Mouse (Mus musculus) R1 (cell line): ENCODE results near the gene Scd2.
"Not testable (repeated sequence)": the region's sequence is repeated elsewhere in the genome, so short reads cannot be mapped to it uniquely, and the experiment has no call there.

ENCODE experiments used
- DNase-seq: peaks from one replicate; pipeline ENCODE4 v3.0.0-alpha.2; 2018; ENCODE audit warnings: low read depth, low spot score

The Scd2 gene

DNA sequence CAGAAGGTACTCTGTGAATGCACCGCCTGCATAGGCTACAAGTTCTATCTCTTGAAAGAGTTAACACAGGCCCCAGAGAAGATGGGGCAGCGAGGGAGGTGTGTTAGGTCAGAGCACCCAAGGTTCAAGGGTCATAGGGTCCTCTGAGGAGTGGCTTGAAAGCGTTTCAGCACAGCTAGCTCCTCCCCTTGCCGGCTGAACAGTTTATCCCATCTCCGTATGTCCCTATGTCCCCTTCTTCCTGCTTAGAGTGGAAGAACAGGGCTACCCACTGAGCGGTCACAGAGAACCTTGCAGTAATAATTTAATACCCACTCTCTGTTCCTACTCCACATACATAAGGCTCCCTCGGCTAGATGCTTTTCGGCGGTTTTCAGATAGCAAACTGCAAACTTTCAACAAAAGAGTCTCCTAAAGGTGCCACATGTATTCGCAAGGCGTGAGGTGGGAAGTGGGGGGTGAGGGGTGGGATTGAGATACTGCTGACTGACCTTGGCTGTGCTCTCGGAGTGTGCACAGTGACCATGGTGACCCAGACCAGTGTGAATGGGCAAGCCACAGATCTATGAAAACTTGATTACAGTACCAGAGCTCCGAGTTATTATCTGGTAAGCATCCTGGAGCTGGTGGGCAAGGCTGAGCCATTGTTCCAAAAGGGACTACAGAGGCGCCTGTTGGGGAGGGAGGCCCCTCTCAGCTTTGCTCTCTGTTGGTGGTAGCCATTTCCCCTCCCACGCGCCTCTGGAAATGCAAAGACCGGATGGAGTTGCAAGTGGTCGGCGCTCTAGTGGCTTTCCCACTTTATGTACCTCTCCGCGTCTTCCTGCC, at the start of gene Scd2:
Gene Scd2, plus strand, starts transcription at position 734 of the 828 bp plus-strand sequence.
- peak; percentile 72 for DNase-seq

DNA sequence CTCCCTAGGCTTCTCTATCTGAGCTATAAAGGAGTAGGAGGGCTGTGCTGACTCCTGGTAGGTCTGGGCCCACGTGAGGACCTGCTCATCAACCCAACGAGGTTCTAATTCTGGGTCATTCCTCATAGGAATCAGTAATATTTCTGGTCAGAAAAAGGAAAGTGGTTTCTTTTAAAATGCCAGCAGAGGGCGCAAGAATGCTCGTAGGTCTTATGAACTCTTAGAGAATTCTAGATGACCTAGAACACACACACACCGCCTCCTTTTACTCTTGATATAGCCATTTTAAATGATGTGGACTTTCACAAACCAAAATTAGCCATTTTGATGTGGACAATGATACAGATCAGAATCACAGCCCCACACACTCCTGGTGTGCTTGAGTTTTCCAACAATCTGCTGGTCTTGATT, 47.7 kb upstream of the Scd2 start:
- peak; percentile 77 for DNase-seq

DNA sequence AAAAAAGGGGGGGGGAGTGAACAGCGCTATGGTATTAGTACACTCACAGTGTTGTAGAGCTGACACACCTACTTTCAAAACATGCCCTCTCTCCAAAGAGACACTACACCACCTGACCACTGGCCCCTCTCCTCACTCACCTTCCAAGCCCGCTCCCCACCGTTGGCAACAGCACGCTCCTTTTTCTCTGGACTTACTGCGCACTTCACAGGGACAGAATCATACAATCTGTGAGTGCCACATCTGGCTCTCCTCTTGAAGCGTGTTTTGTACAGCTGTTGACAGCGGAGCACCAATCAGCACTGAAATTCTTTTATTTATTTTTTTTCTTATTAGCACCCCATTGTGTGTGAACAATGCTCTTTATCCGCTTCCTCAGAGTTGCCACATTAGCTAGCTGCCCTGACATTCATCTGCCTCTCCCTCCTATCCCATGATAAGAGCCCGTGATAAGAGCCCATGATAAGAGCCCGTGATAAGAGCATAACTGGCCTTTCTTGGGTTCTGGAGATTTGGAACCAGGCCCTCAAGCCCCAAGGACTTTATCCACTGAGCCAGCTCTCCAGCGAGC, 47.0 kb upstream of the Scd2 start:
- DNase-seq = no peak

DNA sequence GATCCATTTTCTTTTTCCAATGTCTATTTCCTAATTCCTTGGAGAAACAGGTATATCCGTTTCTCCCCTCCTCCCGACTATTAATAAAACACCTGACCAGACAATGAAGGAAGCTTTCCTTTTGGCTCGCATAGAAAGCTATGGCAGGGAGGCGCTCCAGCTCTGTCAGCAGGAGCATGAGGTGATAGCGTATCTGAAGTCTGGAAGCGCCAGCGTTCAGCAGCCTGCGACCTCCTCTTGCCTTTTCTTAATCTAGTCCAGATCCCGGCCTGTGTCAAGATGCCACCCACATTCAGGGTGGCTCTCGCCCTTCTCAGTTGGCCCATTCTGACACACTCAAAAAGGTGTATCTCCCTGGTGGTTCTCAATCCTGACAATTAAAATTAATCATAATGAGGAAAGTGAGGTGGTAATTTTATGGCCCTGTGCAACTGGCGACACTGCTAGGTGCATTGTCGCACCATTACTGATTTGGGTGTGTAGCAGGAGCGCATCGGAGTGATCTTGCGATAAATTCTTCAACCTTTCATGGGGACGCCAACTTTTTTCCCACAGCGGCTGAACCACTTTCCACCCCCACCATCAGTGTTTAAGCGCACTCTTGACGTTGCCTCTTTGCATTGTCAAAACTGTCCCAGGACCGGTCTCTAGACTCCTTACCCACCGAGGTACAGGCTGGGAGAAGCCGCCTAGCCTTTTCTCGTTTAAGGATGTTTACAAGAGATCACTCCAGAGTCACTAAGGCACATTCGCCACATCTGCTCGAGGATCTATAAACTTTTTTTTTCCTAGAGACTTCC, 46.0 kb upstream of the Scd2 start:
- no peak for DNase-seq

DNA sequence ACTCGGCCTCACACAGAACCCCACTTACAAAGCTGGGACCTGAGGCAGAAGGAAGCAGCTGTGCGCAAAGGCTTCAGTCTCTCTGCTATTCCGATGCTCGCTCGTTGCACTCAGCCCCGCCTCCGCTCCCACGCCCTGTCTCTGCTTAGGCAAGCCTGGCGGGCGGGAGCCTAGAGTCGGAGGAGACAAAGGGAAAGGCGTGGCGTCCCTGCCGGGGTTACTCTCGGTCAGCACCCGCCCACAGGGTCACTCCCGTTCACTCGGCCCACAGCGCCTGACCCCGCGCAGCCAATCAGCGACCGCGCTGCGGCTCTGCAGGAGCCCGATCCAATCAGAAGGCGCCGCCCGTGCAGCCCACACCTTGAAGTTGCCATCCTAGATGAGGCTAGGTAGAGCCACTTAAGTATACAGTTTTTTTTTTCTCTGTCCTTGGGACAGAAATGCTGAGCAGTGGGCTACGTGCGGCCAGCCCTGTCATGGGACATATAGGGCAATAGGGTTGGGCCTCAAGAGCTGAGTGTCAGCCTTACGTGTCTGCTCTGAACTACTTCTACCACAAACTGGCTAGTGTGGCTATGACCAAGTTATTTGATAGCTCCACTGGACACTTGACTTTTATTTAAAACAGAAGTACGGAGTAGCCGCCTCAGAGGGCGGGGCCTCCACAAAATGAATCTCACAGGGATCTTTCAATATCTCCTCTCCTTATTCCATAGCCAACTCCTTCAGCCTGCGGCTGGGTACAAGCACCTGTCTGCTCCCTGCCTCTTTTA, 45.2 kb upstream of the Scd2 start:
- DNase-seq = peak; percentile 99

DNA sequence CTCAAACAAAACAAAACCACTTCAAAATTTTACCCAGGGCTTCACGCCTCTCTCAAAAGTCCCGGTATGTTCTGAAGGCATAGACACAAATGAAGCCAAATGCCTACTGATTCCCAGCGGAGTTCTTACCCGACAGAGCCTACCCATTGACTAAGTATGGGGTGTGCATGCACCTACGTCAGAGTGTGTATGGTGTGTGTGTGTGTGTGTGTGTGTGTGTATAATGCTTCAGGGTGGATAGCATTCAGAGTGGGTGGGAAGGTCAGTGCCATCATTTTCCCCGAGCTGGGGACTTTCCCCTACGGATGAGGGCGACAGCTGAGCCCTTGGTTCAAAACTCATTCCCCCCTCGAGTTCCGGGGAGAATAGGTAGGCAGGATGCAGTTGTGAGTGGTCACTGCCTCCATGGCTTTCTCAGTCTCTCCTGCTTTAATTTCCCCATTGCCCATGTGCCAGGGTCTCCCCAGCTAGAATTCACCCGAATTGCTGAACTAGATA, 44.6 kb upstream of the Scd2 start:
- DNase-seq = no peak

DNA sequence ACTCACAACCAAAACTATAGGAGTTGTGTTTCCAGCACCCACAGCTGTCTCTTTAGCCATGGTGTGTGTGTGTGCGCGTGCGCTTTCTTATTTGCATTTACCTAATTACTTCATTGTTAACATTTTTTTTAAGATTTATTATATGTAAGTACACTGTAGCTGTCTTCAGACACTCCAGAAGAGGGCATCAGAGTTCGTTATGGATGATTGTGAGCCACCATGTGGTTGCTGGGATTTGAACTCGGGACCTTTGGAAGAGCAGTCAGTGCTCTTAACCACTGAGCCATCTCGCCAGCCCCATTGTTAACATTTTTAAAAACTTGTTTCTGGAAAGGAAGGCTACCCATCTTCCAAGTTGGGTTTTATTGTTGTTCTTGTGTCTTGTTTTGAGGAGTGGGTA, 42.3 kb upstream of the Scd2 start:
- DNase-seq = not testable (repeated sequence)

DNA sequence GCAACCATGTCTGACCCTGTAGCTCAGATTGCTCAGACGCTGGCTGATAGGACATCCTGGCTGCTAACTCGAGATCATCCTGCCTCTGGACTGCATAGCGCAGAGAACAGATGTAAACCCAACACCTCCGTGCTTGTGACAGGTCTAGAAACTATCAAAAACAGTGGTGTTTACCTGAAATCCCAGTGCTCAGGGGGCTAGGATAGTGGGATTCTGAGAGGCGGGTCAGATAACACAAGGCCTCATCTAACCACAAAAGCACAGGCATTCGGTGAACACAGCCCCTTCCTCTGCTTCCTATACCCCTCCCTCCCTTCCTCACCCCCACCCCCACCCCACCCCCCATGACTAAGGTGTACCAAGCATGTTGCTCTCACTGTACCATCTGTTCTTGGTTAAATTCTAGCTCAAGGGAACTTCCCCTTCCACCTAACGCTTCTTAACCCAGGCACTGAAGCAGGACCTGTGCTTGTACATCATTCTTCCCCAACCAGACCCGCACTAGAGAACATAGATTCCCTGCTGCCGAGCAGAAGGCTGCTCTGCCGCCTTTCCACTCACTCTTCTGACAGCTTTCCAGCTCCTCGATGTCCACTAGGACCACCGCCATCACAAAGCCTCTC, 41.4 kb upstream of the Scd2 start:
- DNase-seq = no peak

DNA sequence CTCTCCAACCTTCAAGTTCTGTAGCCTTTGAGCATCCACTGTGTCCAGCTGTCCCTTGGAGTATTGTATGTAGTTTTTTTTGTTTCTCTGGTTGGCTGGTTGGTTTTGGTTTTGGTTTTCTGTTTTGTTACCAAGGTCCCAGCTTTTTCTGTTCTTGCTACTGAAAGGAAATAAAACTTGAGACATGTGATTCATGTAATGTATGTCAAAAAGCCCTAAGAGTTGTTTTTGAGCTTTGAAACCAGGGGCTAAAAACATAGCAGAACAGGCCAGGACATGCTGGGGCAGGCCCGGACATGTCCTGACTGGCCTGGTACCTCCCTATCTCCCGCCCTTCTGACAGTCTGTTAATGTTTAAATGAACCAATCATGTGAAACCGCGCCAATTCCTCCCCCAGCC, 39.4 kb upstream of the Scd2 start:
- not testable (repeated sequence) for DNase-seq

DNA sequence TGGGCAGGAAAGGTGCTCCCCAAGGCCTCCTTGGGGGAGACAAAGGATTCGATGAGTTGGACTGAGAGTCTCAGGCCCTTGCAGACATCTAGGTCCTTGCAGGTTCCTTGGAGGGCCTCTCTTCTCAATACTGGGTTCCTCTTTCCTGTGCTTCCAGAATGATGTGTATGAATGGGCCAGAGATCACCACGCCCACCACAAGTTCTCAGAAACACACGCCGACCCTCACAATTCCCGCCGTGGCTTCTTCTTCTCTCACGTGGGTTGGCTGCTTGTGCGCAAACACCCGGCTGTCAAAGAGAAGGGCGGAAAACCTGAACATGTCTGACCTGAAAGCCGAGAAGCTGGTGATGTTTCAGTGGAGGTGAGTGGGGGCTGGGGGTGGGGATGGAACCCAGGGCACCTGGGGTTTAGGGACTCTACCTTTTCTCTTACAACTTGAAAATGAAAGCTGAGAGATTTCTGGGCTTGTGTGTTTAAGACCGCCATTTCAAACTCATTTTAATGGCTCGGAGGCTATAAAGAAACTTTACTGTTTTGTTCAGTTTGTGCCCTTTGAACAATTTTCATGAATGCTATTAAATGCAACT, 36.0 kb upstream of the Scd2 start:
- DNase-seq = no peak

DNA sequence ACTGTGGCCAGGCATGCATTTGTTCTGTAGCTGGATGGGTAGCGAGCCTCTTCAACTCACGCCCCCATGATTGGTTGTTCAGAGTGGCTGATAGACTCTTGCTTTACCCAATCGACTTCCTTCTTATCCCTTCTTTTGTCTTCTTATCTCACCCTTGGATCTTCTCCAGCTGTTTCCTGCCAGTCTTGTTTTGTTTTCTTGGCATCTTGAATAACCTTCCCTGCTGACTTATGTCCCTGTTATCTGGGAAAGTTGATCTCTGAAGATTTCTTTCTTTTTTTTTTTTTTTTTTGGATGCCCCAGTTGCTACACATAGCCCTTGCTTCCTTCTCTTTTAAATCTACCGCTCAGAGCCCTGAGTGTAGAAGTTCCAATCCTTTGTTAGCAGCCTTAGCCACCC, 34.0 kb upstream of the Scd2 start:
- no peak for DNase-seq

DNA sequence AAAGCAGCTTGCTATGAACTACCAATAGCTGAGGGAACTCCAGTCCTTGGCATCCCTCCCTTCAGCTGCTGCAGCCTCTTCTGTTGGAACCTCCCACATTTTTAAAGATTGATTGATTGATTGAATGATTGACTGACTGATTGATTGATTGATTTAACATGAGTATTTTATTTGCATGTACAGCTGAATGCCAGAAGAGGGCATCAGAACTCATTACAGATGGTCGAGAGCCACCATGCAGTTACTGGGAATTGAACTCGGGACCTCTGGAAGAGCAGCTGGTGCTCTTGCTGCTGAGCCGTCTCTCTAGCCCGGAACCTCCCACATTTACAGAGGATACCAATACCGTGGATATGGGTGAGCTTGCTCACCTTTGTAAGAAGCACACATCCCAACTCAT, 33.0 kb upstream of the Scd2 start:
- no peak for DNase-seq

DNA sequence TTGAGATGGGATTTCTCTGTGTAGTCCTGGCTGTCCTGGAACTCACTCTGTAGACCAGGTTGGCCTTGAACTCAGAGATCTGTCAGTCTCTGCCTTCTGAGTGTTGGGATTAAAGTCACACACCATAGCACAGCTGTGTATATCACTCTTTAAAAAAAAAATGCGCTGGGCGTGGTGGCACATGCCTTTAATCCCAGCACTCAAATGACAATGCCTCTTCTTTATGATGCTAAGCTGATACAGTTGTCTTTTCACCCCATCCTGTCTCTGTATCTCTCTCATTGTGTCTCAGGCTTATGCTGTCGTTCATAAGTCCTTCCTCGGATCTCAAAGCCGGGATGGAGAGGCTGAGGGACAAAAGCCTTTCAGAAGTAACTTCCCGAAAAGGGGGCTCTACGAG, 31.7 kb upstream of the Scd2 start:
- peak; percentile 85 for DNase-seq

DNA sequence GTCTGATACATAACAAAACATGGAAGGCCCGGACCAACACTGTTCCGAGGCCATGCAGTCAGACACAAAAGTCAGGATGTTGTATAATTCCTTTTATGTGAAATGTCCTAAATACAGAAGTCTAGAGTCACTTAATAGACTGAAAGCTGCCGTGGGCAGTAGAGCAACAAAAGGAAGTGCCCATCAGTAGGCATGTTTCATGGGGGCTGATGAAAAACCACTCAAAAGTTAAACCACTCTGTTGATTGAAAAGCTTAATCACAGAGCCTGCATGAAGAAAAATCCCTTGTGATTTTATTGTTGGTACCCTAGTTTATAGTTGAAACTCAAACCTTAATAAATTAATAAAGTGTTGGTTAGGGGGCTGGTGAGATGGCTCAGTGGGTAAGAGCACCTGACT, 29.9 kb upstream of the Scd2 start:
- DNase-seq = no peak

DNA sequence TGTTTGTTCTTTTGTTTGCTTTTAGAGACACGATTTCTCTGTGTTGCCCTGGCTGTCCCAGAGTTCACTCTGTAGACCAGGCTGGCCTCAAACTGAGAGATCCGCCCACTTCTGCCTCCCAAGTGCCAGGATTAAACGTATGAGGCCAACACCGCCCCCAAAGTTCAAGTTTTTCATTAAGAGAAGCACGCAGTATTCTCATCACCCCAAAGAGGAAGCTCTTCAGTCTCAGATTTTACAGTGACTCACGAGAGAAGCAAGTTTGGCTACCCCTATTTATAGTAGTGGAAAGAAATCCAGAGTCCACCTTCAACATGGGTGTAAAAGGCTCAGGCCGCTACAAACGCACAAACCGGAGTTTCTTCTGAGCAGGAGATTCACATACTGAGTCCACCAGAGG, 29.2 kb upstream of the Scd2 start:
- DNase-seq = no peak

DNA sequence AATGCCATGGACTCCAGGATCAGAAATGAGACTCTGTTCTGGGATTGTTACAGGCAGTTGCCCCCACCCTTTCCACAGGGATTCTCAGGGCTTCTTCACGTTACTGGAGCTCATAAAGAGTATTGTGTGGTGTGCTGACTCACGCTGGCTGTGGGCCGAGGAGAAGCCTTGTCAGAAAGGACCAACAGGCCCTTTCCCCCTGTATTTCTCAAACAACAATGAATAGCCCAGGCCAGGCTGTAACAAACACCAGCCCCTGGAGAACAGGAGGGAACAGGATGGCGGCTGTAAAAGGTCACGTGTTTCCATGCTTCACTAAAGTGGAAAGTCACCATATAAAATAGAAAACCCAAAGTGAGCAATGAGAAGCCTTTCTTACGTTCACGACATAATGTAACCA, 28.2 kb upstream of the Scd2 start:
- no peak for DNase-seq

DNA sequence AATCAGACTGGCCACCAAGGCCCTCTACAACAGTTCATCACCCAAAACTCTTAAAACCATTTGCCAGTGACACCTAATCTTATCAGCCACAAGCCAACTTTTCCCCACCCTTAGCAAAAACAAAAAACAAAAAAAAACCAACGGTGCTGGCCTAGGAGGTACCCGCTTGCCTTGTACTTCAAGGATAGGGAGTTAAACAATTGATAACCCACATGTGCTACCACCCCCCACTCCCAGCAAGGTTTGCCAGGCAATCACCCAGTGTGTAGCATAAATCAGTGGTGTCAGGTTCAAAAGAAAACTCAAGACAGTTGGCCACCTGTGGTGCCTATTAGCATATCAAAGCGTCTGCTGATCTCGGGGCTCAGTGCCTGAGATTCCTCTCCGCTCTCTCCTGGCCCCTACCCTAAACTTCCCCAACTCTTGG, 27.6 kb upstream of the Scd2 start:
- DNase-seq = peak; percentile 93

DNA sequence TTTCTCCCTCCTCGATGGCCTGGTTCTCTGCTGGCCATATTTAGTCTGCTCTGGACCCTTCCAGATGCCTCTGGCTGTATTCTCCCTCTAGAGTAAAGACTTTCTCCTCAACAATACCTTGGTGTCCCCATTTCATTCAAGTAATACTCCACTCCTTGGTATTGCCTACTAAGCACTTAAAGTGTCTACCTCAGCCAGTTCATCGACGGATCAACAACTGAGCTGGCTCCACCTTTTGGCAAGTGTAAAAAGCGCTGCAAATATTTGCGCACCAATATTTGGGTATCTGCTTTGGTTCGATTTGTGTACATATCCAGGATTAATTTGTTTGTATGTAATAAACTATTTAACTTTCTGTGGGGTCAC, 27.0 kb upstream of the Scd2 start:
- DNase-seq = peak; percentile 64

DNA sequence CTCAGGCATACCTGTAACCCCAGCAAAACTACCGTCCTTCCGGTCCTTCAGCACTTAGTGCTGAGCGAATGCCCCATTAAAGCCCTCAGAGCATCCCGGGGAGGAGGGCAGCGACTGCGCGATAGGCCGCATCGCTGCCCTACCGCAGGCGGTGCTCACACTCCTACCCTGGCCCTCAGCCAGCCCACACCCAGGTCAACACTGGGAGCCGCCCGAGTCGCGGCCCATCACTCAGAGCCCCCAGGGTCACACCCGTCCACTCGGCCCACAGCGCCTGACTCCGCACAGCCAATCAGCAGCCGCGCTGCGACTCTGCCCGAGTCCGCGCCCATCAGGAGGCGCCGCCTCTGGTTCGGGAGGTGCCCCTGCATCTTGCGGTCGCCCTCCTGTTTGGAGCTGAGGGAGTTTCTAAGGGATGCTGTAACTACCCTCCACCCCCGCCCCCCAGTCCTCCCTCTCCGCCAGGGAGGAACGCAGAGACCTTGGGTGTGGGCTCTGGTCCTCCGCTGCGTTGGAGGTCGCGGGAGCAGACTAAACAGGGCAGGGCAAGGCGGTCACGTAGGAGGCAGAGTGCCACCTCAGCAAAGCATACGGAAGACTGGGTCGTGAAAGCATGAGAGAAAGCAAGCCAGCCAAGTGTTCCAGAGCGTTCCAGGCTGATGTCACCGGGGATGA, 26.5 kb upstream of the Scd2 start:
- peak; percentile 83 for DNase-seq

DNA sequence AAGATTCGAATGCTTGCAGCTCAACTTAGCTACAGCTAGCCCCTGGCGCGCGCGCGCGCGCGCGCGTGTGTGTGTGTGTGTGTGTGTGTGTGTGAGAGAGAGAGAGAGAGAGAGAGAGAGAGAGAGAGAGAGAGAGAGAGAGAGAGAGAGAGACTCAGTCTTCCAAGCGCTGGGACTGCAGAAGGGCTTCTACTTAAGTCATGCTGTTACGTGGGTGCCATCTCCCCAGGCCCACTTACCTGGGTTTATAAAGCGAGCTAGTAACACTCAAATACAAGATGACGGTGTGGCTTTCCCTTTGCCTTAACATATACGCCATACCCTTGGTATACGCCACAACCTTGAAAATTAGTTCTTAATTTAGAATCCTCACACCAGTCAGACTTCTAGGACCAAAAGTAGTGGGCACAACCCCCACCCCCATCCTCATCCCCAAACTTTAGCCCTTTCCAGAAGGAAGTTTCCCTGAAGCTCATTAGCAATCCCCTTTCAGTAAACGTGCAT, 25.9 kb upstream of the Scd2 start:
- DNase-seq = no peak
